Mouse (Mus musculus) lung, adult 2 months (tissue): Measurements from ENCODE around the gene Fbln2.

Experiments
- CTCF ChIP-seq: fragments of 200-500 bp; IDR thresholded peaks from 2 replicates; pipeline ENCODE4 v1.5.1; 2011; ENCODE audit warnings: mild to moderate bottlenecking, low read length, control low read depth; ENCODE audit not compliant: insufficient read depth
- POLR2A ChIP-seq: fragments of 200-500 bp; IDR thresholded peaks from 2 replicates; pipeline ENCODE4 v1.6.1; 2011; ENCODE audit warnings: low read depth, mild to moderate bottlenecking, control low read depth, low read length, borderline replicate concordance; ENCODE audit errors: extremely low read depth

DNA sequence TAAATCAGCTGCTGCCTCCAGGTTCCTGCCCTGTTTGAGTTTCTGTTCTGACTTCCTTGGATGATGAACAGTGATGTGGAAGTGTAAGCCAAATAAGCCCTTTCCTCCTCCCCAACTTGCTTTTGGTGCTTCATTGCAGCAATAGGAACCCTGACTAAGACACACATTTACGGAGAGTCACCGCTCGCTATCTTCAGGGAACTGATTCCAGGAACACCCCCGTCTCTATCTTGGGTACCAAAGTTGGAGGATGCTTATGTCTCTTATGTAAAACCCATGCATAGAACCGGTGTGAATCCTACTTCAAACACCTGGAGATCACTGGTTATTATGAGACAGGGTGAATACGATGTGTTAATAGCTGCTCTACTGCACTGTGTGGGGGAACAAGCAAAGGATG lies 31.1 kb downstream of the Fbln2 start:
- TF ChIP-seq CTCF (no peak), POLR2A (no peak)
